Mouse (Mus musculus) T-cell, adult 66 days (primary cell): ENCODE measurements around the gene Rap2a. TPM values are rescaled to one million over a fixed set of nuclear protein-coding genes. Genes with fewer than 3 reads are reported as not detected.

Experiments used
- total RNA-seq, 2 experiments: library from RNA; stranded (reverse); gene quantifications; 3 replicates in 1 of 2; 4 replicates in 1 of 2; pipeline ENCODE4 v1.2.4; 2023

The Rap2a gene
- total RNA-seq, result 1 to 10 TPM; 5.7 to 6.3 TPM

DNA sequence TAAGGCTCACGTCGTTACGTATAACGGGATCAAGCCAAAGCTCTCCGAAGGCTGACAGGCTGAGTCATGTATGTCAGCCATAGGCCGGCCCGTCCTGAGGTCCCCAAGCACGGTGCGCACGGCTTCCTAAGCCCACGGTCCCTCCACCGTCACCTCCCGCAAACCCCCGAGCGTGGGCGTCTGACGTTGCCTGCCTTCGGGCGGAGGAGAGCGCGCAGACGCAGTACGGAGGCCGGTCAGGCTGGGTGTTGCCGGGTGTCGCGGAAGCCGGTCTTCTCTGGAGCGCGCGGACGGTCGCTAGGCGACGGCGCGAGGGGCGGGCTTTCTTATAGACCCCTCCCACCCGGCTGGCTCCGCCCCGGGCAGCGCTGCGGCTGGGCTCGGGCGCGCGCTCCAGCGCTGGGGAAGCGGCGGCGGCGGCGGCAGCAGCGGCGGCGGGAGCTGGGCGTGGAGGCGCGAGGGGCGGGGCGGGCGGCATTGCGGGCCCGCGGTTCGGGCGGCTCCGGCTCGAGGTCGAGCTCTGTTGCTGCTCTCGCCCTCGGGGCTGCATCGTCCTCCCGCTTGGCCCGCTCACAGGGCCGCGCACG lies at the start of gene Rap2a:
TSS of gene Rap2a (plus strand) at position 463 of the 587 bp plus-strand sequence.

Other genes starting within 250 kb of the Rap2a start
- gene Mbnl2, start 202.8 kb upstream of the Rap2a start, total RNA-seq, result 10 to 100 TPM; 79.0 to 80.7 TPM